8 mouse cellular contexts compared by ENCODE assay signal in the genomic region with DNA sequence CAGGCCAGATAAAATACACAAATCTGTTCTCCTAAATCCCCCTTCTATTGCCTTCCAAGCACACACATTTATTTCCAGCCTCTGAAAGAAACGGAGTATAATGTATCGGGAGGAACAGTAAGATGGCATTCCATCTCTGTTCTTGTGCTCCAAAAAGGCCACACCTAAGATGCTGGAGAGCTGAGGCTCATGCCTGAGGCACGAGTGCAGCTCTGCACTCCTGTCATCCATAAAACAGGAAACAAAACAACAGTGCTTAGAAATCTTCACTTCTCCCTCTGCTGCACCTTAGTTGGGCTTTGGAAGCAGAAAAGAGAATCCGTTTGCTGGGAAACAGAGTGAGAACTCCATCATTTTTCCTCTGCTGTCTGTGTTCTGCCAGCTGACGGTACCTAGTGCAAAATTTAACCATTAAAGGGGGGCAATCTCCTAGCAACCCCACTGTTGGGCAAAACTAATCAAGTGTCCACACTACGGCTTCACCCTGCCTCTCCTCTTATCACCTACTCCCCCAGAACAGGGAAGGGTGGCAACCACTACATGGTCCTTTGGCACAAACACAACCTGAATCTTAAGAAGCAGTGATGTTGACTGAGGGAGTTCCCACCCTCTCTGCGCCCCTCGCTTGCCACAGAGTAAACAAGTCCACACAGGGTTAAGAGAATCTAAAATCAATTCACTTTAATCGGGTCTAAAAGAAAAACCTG.
DNase-seq lines count a peak whose midpoint lies in the region; ATAC-seq and TF ChIP-seq lines count a peak whose summit lies in the region.

No protein-coding gene starts in this region.

- no peak overlapping the region for H3K27ac ChIP-seq in liver, embryonic 14.5 days
- 0 out of 2 replicates have a peak overlapping the region, but pooled peaks have one; percentile 69 for H3K27ac ChIP-seq in stomach, embryonic 15.5 days

- no peak for ATAC-seq in cerebellum, adult (ENCODE audit: insufficient number of reproducible peaks, low FRiP score, low TSS enrichment)
- ATAC-seq in liver, embryonic 14.5 days (ENCODE audit: insufficient read depth): no peak; the same call in 1 of the 2 replicates
- no peak for ATAC-seq in stomach, embryonic 15.5 days (ENCODE audit: insufficient read depth, low FRiP score, low read depth)
- ATAC-seq in inflammation-experienced regulatory T-cells, adult 6 months: no peak

- no peak for TF ChIP-seq EP300 in liver, embryonic 14.5 days (IDR thresholded peaks at IDR 0.05; ENCODE audit: low read depth)

- peaks cover 0 to 4% of the 10 kb centered on the region in 2 experiments; a peak in 1 of 4 replicates for H3K4me1 ChIP-seq in liver, embryonic 14.5 days (replicated peaks; ENCODE audit: control insufficient read depth in 2 of 2, insufficient read depth in 2 of 2, low read length in 1 of 2)
- 0 out of 2 replicates have a peak, but pooled peaks cover 9% of the 10 kb centered on the region for H3K4me1 ChIP-seq in stomach, embryonic 15.5 days

- DNase-seq in cerebellum, adult 9-11 months: peak; percentile 11
- DNase-seq in right cerebral cortex, postnatal 25 days: peak; percentile 31
- DNase-seq in right cerebral cortex, adult 18-20 months: no peak
- DNase-seq in liver, embryonic 14.5 days (ENCODE audit: low read depth in 3 of 3, low spot score in 3 of 3): no peak
- no peak for DNase-seq in layer of hippocampus, postnatal 36 days

- no peaks in the 10 kb centered on the region for H3K27me3 ChIP-seq in liver, embryonic 14.5 days (ENCODE audit: control insufficient read depth, insufficient read depth, low read length)
- H3K27me3 ChIP-seq in stomach, embryonic 15.5 days (replicated peaks): no peaks in the 10 kb centered on the region

- no peaks in the 10 kb centered on the region for H3K9me3 ChIP-seq in liver, embryonic 14.5 days (ENCODE audit: control insufficient read depth, low read length)
- no peaks in the 10 kb centered on the region for H3K9me3 ChIP-seq in stomach, embryonic 15.5 days

- TF ChIP-seq CTCF in liver, embryonic 14.5 days (IDR thresholded peaks at IDR 0.05; ENCODE audit: low read depth): no peak

- peak overlapping the region; percentile 25 to 34 for H3K4me3 ChIP-seq in liver, embryonic 14.5 days (ENCODE audit: insufficient read depth in 1 of 2, low read depth in 2 of 2, low read length in 2 of 2)
- H3K4me3 ChIP-seq in stomach, embryonic 15.5 days (replicated peaks): peak overlapping the region; percentile 54

- peak overlapping the region; percentile 6; the same call in 1 of the 2 replicates for H3K9ac ChIP-seq in liver, embryonic 14.5 days (replicated peaks)
- H3K9ac ChIP-seq in stomach, embryonic 15.5 days: peak overlapping the region; percentile 32; the same call in 1 of the 2 replicates

- 19% methylated on average over 9 of the region's 9 CpGs for WGBS in liver, embryonic 14.5 days (ENCODE audit: insufficient replicate concordance)
- WGBS in stomach, embryonic 15.5 days: 7% methylated on average over 9 of the region's 9 CpGs

- peak overlapping the region; percentile 57 for H3K4me2 ChIP-seq in liver, embryonic 14.5 days (ENCODE audit: low read depth)
- H3K4me2 ChIP-seq in stomach, embryonic 15.5 days: peak overlapping the region; percentile 81

- no peaks in the 10 kb centered on the region for H3K36me3 ChIP-seq in liver, embryonic 14.5 days (replicated peaks; ENCODE audit: control insufficient read depth, insufficient read depth, low read depth)
- H3K36me3 ChIP-seq in stomach, embryonic 15.5 days: no peaks in the 10 kb centered on the region

Comparison
In these comparisons a context has a peak if more than half of its experiments do, and no peak if none do; other contexts are left out.
1. DNase-seq: peak in cerebellum, adult 9-11 months (single experiment) and right cerebral cortex, postnatal 25 days (single experiment); none in right cerebral cortex, adult 18-20 months (single experiment), liver, embryonic 14.5 days (0 of 3) and layer of hippocampus, postnatal 36 days (0 of 2).